Mouse (Mus musculus) E14TG2a.4 (cell line): ENCODE results near the gene Gm11020.

ENCODE experiments used
- H3K27me3 ChIP-seq: 2 replicates; pipeline ENCODE4 v1.6.1; 2014; ENCODE audit warnings: low read length, control low read depth; ENCODE audit not compliant: insufficient read depth
- H3K36me3 ChIP-seq: 2 replicates; pipeline ENCODE4 v1.6.1; 2014; ENCODE audit warnings: low read length, control low read depth; ENCODE audit not compliant: insufficient read depth
- H3K4me1 ChIP-seq: replicated peaks from 2 replicates; pipeline ENCODE4 v1.6.1; 2014; ENCODE audit warnings: low read depth, low read length, control low read depth
- H3K4me3 ChIP-seq: replicated peaks from 2 replicates; pipeline ENCODE4 v1.5.1; 2014; ENCODE audit warnings: mild to moderate bottlenecking, low read length
- H3K9me3 ChIP-seq: 2 replicates; pipeline ENCODE4 v1.6.1; 2014; ENCODE audit warnings: low read length, control low read depth
- CTCF ChIP-seq: conservative IDR thresholded peaks from 2 replicates; pipeline ENCODE4 v1.5.1; 2014; ENCODE audit warnings: low read length
- NANOG ChIP-seq: IDR thresholded peaks from 2 replicates; pipeline ENCODE4 v1.6.1; 2014; ENCODE audit warnings: borderline replicate concordance, low read length, mixed read lengths
- POU5F1 ChIP-seq: IDR thresholded peaks from 2 replicates; pipeline ENCODE4 v1.6.1; 2014; ENCODE audit warnings: low read length, borderline replicate concordance

Gm11020 gene

GRCm38 (mm10) chr8:104358637-104359036 is 37.3 kb downstream of the Gm11020 start:
- no peaks in the 10 kb centered on the region for H3K9me3 ChIP-seq
- no peak for TF ChIP-seq POU5F1
- TF ChIP-seq CTCF, result no peak
- TF ChIP-seq NANOG, result no peak
- H3K27me3 ChIP-seq, result no peaks in the 10 kb centered on the region
- H3K4me1 ChIP-seq, result peaks cover 23% of the 10 kb centered on the region
- peaks cover 59% of the 10 kb centered on the region for H3K36me3 ChIP-seq
- no peak overlapping the region for H3K4me3 ChIP-seq

GRCm38 (mm10) chr8:104359778-104360456 is 38.5 kb downstream of the Gm11020 start:
- H3K27me3 ChIP-seq, result no peaks in the 10 kb centered on the region
- peaks cover 11% of the 10 kb centered on the region for H3K9me3 ChIP-seq
- H3K36me3 ChIP-seq, result peaks cover 52% of the 10 kb centered on the region
- H3K4me3 ChIP-seq, result no peak overlapping the region
- H3K4me1 ChIP-seq, result peaks cover 13% of the 10 kb centered on the region
- no peak for TF ChIP-seq NANOG

- H3K9me3 ChIP-seq, result peaks cover 43% of the 10 kb centered on the region
- no peaks in the 10 kb centered on the region for H3K4me1 ChIP-seq
- H3K36me3 ChIP-seq, result peaks cover 39% of the 10 kb centered on the region
- no peaks in the 10 kb centered on the region for H3K27me3 ChIP-seq
- H3K4me3 ChIP-seq, result 0 out of 2 replicates have a peak overlapping the region, but pooled peaks have one; percentile 10
- TF ChIP-seq POU5F1 (no peak), CTCF (no peak), NANOG (no peak)
These were observed 44.3 kb downstream of the Gm11020 start for GRCm38 (mm10) chr8:104365695-104366094.

GRCm38 (mm10) chr8:104367398-104367797 is 46.0 kb downstream of the Gm11020 start:
- Histone ChIP-seq H3K9me3 (peaks cover 43% of the 10 kb centered on the region), H3K27me3 (no peaks in the 10 kb centered on the region), H3K36me3 (peaks cover 34% of the 10 kb centered on the region), H3K4me1 (peaks cover 11% of the 10 kb centered on the region), H3K4me3 (no peak overlapping the region)
- TF ChIP-seq NANOG (no peak), CTCF (no peak), POU5F1 (no peak)

GRCm38 (mm10) chr8:104369591-104369990 is 48.2 kb downstream of the Gm11020 start:
- Histone ChIP-seq H3K36me3 (peaks cover 19% of the 10 kb centered on the region), H3K9me3 (peaks cover 35% of the 10 kb centered on the region), H3K27me3 (no peaks in the 10 kb centered on the region), H3K4me3 (no peak overlapping the region), H3K4me1 (peaks cover 23% of the 10 kb centered on the region)
- no peak for TF ChIP-seq POU5F1
- TF ChIP-seq NANOG, result no peak
- no peak for TF ChIP-seq CTCF

- H3K27me3 ChIP-seq, result no peaks in the 10 kb centered on the region
- H3K4me1 ChIP-seq, result peaks cover 28% of the 10 kb centered on the region
- peaks cover 16% of the 10 kb centered on the region for H3K36me3 ChIP-seq
- no peak overlapping the region for H3K4me3 ChIP-seq
- H3K9me3 ChIP-seq, result peaks cover 30% of the 10 kb centered on the region
- TF ChIP-seq POU5F1, result no peak
- TF ChIP-seq NANOG, result no peak
- no peak for TF ChIP-seq CTCF
These were observed 48.7 kb downstream of the Gm11020 start for GRCm38 (mm10) chr8:104370071-104370470.

- Histone ChIP-seq H3K4me3 (no peak overlapping the region), H3K9me3 (peaks cover 20% of the 10 kb centered on the region), H3K36me3 (peaks cover 5% of the 10 kb centered on the region), H3K4me1 (peaks cover 37% of the 10 kb centered on the region), H3K27me3 (no peaks in the 10 kb centered on the region)
- TF ChIP-seq POU5F1 (no peak), NANOG (no peak), CTCF (no peak)
These were observed 49.8 kb downstream of the Gm11020 start for GRCm38 (mm10) chr8:104371121-104371520.
